Mouse (Mus musculus): ENCODE results near the gene Tomm40. TPM values are rescaled to one million over a fixed set of nuclear protein-coding genes. Genes with fewer than 3 reads are reported as not detected.
A peak's percentile ranks its signal among the peaks of the same experiment; 100 is the strongest.
"Not testable (repeated sequence)": the region's sequence is repeated elsewhere in the genome, so short reads cannot be mapped to it uniquely, and the experiment has no call there.

Tomm40 gene
- total RNA-seq, 2 experiments from 2014 or later = 147 to 153 TPM

DNA sequence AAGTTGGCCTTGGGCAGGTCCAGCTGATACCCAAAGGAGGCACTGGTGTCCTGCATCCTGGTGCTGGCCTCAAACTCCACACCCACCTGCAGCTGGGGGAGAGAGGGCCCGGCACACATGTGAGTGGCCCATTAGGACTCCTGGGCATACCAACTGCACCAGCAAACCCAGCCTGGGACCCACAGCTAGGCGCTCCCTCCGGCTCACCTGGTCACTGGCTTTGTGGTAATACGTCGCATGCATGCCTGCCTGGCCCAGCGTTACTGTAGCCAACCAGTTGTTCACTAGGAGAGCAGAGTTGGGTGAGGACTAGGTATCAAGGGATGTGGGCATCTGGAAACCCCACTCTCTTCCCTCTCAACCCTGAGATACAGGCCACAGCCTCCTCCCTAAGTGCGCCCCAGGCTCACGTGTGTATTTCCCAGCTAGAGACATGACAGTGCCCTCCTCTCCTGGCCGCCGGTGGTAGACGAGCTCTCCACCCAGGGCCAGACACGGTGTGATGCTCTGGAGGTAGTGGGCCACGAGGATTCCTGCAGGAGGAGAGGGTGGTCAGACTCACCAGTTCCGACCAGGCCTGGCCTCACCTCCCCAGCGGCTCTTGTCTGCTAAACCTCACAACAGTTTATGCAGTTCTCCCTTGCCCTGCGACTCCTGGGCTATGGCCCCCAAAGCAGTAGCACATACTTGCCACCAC, 12.2 kb downstream of the Tomm40 start:
- no peak for DNase-seq

DNA sequence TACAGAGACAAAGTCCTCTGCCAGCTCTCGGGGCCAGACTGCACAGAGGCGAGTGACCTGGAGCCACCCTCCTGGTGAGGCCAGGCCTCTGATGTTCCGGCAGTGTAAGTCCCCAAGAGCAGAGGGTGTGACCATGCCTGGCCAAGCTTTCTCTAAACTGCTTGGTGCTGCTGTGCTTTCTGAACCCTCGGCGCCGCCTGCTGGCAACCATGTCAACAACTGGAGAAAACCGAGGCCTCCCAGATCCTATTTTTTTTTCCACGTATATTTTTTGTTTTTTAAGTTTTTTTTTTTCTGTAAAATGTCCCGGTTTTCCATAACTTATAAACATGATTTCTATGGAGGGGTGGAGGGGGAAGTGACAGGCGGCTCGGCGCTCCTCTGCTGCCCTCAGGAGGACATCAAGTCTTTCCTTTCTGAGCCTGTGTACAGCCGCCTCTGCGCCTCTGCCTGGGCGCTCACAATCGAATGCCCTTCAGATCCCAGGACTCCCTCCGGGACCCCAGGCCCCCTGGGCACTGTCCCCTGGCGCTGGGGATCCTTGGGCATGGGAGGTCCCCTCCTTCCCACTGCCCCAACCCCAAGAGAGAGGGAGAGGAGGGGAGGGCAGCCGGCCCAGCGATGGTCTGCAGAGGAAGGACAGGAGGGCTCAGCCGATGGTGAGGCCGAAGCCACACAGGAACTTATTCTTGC, 14.0 kb downstream of the Tomm40 start:
- peak; percentile 86 for DNase-seq

DNA sequence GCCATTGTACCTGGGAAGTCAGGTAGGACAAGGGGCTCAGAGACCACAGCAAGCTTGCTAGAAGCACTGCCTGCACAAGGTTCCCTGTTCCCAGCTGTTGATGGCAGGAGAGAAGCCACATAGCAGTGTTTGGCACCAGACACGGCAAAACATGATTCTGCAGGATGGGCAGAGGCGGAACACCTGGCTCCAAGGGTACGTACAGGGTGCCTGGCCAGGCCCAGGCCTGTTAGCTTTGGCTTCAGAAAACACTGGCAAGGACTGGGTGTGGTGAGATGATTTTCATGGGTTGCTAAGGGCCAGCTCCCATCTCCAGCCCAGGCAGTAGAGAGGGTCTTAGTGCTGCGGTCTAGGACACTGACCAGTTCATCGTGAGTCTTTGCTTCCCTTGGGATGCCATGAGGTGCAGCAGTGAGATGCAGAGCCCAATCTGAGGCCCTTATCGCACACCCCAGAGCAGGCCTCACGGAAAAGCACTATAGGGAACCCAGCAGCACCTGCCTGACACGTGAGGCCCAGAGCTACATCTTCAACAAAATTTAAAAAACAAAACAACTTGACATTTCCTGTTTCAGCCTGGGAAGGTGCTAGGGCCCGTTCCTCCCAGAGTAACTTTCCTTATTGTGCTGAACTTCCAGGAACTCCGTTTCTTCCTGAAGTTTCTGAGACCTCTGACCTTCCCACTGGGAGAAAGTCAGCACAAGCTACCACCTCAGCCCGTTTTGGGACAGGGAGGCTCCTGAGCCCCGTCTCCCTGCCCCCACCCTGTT, 14.8 kb downstream of the Tomm40 start:
- DNase-seq = no peak

DNA sequence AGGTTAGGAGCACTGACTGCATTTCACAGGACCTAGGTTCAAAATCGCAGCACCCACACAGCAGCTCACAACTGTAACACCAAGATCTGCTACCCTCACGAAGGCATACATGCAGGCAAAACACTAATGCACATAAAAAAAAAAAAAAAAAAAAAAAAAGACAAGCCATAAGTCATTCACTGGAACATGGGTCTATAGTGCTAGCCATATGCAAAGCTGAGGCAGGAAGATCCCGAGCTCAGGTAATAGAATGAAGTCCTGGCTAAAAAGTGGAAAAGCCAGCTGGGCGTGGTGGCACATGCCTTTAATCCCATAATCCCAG, 15.4 kb downstream of the Tomm40 start:
- DNase-seq = no peak

DNA sequence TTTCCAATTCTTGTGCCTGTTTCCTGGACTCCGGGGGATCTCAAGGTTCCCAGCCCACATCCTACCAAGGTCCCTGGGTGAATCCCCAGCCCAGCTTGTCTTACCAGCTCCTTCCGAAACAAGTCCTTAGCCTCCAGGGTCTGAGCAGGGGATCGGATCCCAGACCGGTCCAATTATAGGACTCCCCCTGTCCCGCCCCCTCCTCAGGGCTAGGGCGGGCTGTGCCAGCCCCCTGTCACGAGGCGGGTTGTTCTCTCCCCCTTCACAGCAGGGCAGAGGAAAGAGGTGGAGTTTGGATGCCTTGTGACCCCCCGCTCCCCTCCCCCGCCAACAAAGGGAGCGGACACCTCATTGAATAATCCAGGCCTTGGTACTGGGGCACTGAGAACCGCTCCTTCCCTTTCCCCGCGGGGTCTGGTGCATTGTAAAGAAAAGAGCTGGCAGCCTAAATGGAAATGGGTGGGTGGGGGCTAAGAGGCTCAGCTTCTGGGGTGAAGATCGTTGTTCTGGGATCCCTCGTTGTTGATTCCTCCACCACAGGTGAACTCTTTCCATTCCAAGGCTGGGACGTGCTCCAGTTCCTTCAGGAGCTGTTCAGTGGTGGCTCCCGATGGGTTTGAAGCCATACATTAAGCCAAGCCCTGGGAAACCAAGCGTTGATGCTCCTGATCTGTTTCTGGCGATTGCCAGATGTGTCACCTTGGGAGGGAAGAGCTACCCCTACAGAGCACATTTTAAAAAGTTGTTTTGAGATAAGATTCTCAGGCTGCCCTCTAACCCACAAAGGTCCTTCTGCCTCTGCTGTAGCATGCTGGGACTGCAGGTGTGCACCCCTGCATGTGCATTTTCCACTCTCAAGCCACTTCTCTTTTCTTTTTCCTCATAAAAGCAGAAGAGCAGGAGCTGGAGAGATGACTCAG, 16.1 kb downstream of the Tomm40 start, which contains the start of gene Apoe:
Apoe (minus strand) TSS at position 282 of the 920 bp plus-strand sequence.
- DNase-seq = peak; percentile 71

DNA sequence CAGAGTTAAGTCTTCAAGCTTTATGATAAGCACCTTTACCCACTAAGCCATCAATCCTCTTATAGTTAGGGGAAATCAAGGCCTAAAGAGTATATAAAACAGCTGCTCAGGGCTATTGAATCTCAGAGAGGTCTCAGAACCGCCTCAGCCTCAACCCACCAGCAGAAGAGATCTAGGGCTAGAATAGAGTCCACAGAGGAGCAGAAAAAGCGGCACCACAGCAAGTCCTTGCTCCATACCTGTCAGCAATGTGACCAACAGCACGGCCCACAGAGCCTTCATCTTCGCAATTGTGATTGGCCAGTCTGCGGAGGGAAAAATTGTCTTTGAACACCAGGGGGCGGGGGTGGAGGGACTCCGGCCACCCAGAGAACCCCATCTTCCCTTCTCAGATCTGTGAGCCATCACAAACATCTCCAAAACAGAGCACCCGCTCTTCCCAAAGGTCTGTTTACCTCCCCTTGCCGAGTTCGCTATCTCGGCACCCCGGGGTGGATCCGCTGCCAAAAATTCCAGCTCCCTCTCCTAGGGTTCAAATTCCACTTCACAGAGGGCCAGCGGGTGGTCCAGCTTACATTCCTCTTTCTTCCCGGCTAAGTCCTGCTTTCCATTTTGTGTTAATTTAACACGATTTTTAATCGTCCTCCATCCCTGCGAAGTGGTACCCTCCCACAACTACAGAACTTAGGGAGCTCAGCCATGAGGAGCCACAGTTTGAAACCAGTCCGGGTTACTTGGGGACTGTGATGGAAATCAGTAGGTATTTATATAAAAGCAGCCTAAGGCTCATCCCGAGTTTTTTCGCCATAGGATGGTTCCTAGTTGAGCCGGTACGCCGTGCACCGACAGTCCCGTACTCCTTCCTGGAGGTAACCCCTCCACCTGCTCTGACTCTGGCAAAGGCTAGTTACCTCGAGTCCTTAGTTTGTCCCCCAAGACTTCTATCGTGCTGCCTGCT, 17.0 kb downstream of the Tomm40 start:
- peak; percentile 46 for DNase-seq

DNA sequence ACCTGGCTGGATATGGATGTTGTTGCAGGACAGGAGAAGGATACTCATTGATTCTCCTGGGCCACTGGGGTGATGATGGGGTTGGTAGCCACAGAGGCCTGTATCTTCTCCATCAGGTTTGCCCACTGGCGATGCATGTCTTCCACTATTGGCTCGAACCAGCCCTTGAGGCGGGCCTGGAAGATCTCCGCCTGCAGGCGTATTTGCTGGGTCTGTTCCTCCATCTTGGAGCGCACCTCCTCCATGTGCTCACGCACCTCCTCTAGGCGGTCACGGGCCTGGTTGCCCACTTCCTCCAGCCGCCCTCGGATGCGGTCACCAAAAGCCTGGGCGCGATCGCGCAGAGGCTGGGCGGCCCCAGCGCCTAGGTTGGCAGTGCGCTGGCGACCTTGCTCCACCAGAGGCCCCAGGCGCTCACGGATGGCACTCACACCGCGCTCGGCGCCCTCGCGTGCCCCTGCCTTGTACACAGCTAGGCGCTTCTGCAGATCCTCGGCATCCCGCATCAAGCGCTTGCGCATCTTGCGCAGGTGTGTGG, 18.8 kb downstream of the Tomm40 start:
- no peak for DNase-seq

DNA sequence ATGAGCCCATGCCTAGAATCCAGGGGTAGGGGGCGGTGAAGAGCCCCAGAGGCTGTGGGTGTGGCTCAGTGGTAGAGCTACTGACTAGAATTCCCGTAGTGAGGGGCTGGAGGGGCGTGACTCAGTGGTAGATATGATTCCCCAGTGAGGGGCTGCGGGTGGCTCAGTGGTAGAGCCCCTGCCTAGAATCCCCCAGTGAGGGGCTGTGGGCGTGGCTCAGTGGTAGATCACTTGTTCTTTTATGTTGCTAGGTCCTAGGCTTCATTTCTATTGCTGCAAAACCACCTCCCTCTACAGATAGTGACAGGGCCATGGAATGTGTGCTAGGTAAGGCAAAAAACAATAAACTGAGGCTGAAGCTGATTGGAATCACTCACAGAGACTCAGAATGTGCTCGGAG, 19.4 kb downstream of the Tomm40 start:
- no peak for DNase-seq

DNA sequence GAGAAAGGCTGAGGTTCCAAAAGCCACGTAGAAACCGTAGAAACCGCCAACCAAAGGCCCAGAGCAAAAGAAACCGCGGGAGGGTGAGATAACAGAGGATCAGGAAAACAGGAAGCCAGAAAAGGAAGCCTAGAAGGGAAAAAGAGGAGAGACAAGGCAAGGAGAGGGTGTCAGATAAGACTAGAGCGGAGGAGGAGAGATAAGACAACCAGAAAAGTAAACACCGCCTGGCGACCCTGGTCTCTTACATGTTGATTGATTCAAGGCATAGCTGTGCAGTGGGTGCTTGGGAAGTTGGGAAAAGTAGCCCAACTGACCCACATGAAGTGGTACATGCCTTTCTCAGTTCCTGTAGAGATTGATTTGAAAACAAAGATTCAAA, 20.0 kb downstream of the Tomm40 start:
- no peak for DNase-seq

DNA sequence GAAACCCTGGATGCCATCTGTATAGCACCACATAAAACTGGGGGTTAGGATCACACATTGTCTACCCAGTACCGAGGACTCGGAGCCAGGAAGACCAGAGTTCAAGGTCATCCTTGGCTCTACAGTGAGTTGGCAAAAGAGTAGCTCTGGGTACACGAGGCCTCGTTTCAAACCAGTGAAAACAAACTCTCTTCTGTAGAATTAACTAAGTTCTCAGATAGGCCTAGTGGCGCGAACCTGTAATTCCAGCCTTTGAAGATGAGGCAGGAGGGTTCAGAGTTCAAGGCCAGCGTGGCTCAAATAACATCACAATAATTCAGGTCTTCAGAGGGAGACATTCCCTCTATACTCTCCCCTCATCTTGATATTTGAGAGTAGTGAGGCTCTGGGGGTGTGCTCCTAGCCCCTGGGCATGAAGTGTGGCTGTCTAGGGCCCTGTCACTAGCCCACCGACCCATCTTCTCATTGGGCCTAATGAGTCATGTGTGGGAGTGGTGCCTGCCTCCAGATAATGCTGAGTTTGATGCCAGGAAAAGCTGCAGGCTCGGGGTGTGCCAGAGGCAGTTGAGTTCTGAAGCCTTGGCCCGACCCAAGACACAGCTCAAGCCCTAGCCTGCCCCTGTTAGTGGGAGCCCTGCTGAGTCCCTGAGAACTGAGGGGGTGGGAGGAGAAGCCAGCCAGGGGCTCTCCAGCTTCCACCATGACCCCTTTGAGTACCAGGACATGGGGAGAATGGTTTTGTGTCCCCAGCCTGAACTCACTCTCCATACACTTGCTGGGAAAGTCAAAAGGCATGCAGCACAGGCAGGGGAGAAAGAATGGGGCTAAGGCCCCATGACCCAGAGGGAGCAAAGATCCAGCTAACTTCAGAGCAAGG, 20.7 kb downstream of the Tomm40 start:
- peak; percentile 44 for DNase-seq

DNA sequence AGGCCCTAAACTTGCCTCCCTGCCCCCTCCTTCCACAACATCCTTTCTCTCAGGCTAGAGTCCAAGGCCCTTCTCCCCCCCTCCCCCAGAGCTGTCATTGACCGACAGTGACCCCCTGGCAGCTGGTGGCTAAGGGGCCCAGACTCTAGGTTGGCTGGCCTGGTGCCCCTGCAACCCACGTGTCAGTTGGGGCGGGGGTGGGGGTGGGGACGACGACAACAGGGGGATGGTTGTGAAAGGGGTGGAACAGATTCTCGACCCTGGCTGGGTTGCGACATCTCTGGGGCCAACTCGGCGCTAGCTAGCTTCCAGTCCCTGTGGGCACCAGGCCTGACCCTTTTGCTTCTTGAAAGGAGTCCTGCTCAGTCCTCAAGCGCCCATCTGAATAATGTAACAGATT, 21.8 kb downstream of the Tomm40 start:
- DNase-seq = peak; percentile 67

DNA sequence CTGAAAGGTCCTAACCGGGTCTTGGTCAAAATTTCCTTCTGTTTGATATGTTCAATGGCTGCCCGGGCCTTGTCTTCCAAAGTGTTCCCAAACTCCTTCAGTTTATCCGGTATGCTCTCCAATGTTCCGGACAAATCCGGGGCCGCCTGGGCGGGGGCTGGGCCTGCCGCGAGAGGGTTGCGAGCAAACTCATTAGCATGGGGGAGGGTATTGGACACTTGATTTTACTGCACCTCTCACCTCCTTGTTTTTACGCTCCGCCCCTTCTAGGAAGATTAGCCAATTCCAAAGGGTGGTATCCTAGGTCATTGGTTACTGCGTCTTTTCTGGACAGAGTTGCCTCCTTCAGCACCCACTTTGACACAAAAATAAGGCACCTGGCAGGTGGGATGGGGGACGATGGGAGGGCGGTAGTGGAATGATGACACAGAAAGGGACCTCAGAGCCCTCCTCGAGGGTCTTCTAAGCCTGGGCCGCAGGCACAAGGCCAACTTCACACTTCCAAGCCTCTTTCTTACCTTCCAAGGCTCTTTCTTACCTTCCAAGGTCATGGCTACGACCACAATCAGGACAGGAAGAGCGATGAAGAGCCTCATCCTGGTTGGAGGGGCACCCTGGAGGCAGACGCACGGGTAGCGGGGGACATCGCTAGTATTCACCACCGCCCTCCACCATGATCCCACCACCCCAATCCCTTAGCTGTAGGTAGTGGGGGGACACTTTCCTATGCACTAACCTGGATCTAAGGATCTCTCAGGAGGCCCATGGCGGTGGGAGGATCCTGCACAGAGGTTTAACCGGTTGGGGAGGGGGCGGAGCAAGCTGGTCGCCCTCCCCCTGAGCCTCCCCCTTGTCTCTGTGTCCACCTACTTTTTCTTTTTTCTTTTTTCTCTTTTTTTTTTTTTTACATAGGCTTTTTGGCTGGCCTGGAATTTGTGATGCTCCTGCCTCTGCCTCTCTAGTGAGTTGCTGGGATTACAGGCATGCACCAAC, 23.1 kb downstream of the Tomm40 start, which contains the start of gene Apoc1:
Apoc1 (minus strand) TSS at position 788 of the 993 bp plus-strand sequence.
- no peak for DNase-seq

DNA sequence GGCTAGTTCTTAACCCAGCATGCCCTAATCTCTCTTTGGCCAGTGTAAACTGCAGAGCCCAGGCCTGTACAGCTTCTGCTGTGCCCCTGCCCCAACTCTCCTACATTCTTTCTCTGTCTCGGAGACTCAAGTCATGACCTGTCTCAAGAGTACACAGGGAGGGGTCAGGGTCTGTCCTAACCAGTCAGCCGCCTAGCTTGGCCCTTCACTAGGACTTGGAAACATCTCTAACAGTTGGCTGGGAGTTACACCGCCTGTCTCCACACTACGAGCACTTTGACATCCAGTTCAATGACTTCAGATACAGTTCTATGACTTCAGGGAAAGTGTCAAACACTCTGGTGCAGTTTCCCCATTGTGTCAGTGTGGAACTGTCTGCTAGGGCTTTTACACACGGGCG, 23.8 kb downstream of the Tomm40 start:
- no peak for DNase-seq

DNA sequence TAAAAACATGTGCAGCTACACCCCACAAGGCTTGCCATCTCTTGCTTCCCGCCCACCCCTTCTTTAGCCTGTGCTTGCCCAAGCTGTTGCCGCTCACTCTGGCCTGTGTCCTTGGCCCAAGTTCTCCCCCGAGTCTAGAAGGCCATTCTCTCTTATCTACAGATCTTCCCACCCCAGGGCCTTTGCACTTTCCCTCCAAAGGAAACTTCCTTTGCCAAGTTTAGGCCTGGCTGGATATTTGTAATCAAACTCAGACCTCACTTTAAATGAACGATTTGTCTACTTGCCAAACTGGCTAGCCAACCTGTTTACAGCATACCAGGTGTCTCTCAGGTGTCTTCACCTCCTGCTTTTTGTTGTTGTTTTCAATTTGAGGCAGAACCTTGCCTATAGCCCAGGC, 24.4 kb downstream of the Tomm40 start:
- DNase-seq = no peak

DNA sequence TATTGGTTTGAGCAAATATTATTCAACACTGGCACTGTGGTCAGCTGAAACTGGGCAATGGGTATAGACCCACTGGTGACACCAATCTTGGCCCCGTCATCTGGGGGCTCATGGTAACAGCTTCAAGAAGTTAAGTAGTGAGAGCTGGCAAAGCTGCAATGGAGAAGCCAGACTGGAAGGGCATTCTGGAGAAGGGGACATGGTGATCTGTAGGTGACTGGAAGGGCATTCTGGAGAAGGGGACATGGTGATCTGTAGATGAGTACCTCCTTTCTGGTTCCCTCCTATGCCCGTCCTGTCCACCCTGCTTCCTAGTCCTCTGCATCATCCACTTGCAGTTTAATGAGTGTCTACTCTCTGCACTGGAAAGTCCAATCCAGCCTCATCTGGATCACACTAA, 26.6 kb downstream of the Tomm40 start:
- no peak for DNase-seq

DNA sequence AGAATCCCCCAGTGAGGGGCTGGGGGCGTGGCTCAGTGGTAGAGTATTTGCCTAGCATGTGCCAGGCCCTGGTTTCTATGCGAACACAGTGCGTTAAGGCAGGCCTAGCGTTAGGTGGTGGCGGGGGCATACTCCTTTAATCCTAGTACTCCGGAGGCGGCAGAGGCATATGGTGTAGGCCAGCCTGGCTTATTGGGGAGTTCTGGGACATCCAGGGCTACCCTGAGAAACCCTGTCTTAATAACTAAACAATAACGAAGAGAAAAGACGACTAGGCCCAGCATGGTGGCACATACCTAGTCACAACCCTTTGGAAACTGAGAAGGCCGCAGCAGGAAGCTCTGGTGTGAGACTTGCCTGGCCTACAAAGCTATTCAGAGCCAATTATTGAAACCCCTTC, 27.1 kb downstream of the Tomm40 start:
- no peak for DNase-seq

DNA sequence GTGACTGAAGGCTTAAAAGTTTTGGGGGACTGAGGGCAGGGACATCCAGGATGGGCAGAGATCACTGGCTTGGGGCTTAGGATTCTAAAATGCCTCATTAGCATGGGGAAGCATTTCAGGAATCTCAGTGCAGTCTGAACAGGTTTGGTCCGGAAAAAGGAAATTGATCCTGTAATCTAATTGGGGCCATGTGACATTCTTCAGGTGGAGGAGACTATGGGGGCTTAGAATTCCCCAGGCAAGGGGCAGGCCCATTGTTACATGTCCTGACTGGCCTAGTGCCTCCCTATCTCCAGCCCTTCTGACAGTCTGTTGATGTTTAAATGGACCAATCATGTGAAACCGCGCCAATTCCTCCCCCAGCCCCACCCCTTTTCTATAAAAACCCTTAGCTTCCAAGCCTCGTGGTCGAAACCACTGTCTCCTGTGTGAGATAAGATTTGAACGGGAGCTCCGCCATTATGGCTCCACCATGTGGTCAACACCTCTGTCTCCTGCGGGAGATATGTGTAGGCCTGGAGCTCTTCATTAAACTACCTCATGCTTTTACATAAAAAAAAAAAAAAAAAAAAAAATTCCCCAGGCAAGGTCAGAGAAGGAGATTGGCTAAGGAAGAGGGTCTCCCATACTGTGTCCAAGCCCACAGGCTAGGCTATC, 28.2 kb downstream of the Tomm40 start:
- DNase-seq = not testable (repeated sequence)

DNA sequence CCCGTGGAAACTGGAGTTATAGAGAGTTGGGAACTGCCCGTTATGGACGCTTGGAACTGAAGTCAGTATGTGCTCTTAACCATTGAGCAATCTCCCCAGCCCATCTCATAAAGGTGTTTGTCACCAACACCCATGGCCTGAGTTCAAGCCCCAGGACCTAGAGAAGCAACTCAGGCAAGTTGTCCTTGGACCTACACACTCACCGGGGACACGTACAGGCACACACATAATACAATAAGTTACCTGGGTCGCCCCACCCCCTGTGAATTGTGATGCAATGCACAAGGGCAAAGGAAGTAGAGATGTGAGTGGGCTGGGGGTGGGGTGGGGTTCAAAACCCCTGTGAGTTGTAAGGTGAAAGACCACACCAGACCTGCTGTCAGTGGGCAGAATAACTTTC, 28.7 kb downstream of the Tomm40 start:
- DNase-seq = no peak
